Mouse (Mus musculus): ENCODE results near the gene Bnip3. TPM values are rescaled to one million over a fixed set of nuclear protein-coding genes. Genes with fewer than 3 reads are reported as not detected.
A peak's percentile ranks its signal among the peaks of the same experiment; 100 is the strongest.

Gene Bnip3
- total RNA-seq (2021), result 100 to 1,000 TPM; 147 to 366 TPM
- long read RNA-seq, experiment 1, transcript Bnip3-201 (6 exons, 1,756 nt), result major isoform, 485 of 520 reads
- long read RNA-seq, experiment 1, partial matches to known transcripts, result 16 of 520 reads
- long read RNA-seq, experiment 1, other reads (novel, unspliced or antisense), result 18 of 520 reads
- long read RNA-seq, experiment 2, transcript Bnip3-201 (6 exons, 1,756 nt), result major isoform, 77 of 84 reads
- long read RNA-seq, experiment 2, partial matches to known transcripts, result 3 of 84 reads
- long read RNA-seq, experiment 2, other reads (novel, unspliced or antisense), result 3 of 84 reads

DNA sequence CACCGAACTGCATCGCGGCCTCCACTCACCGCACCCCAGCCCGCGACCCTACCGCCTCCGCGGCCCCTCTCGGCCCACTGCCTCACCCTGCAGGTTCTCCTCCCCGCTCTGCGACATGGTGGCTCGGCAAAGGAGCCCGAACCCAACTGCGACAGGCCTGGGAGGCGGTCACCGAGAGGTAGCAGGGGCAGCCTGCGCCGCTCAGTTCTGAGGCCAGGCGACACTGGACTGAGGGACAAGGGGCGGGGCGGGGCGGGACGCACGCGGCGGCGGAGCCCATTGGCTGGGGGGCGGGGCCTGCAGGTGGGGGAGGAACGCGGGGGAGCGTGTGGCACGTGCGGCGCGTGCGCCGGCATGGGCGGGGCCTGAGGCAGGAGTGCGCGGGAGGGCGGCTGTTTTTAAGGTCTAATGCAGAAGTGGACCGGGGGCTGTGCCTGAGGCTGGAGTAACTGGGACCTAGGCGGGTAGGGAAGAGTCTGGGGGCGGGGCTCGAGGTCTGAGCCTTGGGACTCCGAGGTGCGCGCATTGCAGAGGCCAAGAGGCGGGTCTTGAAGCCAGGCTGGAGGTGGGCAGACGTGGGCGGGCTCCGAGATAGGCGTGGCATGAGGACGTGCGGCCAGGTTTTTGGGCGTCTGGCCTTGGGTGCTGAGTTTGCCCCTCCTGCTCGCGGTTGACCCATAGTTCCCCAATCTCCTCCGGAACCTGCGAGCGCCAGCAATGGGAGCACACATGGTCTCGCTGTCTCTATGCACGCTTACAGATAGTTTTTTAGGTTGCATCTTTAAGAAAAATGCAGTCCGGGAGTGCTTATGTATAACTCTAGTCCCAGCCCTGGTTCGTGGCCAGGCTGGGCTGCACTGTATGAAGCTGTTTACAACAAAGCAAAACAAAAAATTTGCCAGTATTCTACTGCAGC is at the start of gene Bnip3:
Gene Bnip3 (minus strand): TSS at position 243 of the 916 bp plus-strand sequence.
- DNase-seq, result peak; percentile 94 to 97

DNA sequence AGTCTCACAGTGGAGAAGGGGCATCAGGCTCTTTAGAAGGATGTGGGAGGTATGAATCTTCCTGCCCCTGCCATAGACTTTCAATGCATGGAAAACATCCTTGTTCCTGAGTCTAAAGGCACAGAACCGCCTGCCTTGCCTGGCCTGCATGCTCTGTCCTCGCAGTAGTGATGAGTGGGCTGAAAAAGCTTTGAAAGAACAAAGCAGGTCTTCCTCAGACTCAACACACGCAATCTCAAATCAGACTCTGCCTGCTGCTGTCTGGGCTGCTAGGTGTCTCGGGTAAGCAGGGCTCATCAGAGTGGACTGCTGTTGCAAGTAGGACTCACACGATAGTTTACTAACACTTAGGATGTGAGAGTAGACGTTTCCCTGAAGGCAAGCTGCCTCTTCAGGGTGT is 47.8 kb upstream of the Bnip3 start:
- DNase-seq, result no peak

DNA sequence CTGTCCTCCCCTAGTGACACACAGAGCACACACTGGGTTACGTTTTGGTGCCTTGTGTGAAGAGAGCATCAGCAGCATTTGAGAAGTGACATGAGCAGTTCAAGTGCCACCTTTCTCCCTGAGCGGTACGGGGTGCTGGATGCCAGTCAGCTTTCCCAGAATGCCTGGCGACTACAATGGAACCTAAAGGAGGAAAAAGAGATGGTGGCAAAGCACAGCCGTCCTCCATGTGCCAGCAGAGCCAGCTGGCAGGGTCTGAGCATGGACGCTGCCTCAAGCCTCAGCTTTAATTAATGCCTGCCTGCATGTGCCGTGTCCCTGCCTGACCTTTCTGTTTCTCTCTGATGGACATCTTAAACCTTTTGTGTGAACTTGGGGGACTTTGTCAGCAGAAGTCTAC is 46.5 kb upstream of the Bnip3 start:
- no peak for DNase-seq

DNA sequence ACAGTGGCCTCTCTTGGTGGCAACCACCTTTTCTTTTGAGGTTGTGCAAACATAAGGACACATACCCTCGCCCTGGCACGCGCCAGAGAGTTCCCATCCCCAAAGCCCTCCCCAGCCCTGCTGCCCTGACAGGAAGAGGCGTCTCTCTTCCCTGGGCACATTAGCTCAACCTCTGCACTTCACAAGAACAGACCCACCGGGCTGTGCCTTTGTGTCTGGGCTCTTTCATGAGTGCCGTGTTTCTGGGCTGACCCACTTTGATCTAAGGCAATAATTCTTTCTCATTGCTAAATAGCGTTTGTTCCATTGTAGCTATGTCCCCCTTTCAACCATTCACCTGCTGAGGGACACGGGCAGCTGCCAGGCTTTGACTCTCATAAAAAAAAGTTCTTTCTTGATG is 39.0 kb upstream of the Bnip3 start:
- DNase-seq, result no peak

DNA sequence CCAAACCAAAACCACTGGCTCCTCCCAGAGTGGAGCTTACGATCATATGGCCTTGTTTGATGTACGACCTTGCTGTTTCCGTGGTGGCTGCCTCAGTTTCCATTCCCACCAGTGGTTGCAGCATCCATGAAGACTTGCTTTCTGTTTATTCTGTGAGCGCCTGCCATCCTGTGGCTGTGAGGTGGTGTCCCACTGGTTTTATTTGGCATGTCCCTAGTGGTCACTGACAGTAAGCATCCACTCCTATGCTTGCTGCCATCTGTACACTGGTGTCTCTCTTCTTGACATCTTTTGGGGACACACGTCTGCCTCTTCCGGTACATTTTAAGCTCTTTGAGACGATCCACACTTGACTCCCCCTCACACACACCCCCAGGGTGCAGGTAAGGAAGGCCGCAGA is 38.4 kb upstream of the Bnip3 start:
- no peak for DNase-seq

DNA sequence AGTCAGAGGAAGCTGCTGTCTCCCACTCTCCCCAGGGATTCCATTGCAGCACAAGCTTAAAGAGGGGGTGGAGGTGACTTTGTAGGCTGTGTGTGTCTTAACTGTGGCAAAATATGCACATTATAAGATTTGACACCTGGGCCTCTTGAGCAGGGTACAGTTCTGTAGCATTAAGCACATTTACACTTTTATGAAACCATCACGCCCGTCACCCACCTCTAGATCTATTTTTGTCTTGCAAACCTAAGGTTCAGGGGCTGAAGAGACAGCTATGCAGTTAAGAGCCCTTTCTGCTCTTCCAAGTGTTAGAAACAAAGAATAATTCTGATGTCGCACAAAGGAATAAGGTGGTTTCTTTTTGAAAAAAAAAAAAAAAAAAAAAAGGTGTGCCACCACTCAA is 36.3 kb upstream of the Bnip3 start:
- no peak for DNase-seq

DNA sequence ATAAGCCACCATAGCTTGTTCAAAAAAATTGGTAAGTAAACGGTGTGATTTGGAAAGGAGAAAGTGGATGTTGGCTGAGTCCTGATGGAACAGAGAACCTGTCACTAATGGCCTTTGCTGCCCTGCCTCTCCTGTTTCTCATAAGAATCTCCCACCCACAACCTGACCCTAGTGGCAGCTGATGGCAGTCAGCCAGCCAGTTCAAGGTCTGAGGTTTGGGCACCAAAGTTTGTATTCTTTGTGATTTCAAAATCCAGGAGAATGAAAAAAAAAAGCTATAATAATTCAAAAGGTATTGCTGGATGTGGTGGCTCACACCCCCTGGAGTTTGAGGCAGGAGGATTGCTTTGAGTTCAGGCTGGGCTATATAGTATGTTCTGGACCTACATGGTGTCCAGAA is 33.0 kb upstream of the Bnip3 start:
- peak; percentile 37 to 64 for DNase-seq

DNA sequence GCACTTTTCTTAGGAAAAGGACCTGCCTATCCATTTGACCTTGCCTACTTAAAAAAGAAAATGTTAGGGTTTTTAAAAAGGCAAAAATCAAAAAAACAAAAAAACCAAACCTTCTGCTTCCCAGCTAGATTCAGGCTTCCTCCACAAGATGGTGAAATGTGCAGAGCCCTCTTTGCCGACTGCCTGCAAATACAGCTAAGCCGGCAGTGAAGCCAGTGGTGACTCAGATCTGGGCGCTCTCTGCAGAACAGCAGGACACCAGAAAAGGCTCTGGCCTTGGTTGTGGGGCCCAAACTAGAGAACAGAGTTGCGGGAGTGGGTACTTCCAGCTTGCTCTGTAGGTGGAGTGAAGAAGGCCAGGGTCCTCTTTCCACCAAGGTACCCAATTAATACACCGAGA is 32.3 kb upstream of the Bnip3 start:
- peak; percentile 63 to 68 for DNase-seq

DNA sequence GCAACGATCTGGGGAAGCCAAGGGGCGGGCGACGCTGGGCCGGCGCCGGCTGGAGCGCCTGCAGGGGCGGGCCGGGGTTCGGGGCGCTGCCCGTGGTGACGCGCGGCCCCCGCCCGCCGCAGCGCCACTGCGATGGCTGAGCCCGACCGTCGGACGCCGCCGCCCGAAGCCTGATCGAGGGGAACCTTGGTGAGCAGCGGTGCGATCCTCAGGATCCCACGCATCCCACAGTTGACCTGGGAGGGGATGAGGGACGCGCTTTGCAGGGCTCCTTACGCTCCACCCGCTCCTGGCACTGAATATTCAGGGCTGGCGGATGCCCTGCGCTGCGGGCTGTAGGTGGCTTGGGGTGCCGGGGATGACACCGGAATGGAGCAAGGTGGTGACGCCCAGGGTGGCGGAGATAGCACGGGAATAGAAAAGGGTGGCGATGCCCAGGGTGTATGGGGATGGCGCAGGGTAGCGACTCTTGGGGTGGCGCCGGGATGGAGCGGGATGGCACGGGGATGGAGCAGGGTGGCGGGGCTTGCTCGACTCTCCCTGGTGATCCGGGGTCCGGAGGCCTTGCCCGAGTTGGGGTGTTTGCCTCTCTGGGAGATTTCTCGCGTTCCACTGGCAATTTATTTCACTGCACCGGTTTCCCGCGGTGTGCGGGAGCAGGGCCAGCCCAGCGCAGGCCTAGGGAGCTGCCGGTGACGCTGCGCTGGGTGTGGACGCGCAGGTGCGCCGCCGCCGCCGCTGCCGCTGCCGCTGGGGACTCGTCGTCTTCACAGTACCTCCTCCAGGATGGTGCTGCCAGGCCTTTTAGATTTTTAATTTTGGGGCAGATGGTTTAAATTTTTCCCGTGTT is 31.5 kb upstream of the Bnip3 start, which contains the start of gene Jakmip3:
Gene Jakmip3 (plus strand): TSS at position 119 of the 850 bp plus-strand sequence.
- DNase-seq, result peak; percentile 25 to 45

DNA sequence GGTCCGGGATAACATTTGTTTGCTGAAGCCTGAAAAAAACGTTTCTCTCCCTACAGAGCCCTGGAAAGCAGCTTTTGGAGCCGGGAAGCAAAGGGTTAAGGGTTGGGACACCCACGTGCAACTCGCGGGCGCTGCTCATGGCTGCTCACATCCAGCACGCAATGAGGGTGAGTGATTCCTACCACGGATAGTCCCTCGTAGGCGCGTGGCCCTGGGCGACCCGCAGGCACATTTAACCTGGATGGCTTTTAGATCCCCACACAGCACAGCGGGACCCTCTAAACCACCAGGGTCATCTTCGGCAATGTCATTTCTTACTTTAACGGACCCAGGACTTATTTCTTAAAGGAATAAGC is 30.9 kb upstream of the Bnip3 start:
- DNase-seq, result peak; percentile 32 to 39

DNA sequence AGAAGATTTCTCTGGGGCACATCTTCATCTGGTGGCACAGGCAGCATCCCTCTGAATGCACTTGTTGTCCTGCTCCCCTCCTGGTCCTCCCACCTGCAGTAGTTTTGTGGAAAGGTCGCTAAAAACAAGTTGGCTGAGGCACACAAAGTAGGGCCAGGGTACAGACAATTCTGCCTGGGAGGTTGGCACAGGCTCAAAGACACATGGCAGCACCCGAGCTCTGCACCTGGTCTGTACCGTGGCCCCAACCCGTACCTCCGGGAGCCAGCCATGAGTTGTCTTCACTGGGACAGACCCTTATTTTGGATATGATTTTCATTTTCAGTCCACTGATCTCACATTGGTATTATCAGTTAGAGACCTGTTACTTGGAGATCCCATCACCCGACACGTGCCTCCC is 29.7 kb upstream of the Bnip3 start:
- no peak for DNase-seq

DNA sequence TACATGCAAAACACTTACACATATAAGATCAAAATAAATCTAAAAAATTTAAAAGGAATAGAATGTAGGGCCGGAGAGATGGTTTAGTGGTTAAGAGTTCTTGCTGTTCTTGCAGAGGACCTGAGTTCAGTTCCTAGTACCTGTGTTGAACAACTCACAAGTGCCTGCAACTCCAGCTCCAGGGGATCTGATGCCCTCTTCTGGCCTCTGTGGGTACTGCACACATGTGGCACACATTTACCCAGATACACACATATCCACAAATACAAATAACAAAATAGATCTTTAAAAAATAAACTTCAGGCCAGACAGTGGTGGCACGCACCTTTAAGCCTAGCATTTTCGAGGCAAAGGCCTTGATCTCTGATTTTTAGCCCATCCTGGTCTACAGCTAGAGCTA is 25.2 kb upstream of the Bnip3 start:
- DNase-seq, result no peak

DNA sequence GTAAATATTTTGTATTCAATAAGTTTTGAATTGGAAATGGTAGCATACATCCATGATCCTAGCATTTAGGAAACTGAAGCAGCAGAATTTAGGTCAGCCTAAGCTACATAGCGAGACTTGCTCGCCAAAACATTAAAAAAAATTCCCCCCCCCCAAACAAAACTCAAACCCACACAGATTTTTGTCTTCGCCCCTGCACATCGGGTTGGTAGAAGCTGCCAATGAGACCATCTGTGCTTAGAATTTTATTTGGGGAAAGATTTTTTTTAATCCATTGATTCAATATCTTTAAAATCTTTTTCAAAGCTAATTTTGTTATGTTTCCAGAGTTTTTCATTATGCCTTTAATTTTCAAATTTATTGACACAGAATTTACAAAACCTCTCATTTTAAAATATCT is 19.1 kb upstream of the Bnip3 start:
- DNase-seq, result no peak

DNA sequence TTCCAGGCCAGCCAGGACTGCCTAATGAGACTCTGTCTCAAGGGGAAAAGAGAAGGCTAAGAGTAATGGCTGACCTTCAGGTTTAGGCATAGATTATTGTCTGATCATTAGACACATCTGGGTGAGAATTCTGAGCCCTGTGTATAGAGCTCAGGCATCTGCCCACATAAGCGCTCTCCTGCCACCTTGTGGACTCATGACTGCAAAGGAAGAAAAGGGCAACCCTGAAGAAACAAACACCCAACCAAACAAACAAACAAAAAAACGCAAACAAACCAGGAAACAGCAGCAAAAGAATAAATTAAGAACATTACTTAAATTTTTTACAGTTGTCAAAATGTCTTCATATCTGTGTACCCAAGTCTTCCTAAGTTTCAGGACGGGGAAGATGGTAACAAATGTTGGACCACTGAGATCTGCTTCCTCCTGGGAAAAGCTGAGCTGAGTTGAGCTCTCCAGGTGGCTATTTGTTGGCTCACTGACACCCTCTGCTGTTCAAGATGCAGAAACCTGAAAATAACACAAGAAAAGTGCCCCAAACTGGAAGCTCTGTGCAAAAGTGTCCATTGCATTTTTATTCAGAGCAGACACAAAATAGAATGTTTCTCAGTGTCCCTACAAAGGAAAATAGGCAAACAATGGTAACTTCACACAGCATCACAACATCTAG is 14.6 kb upstream of the Bnip3 start:
- peak; percentile 57 to 60 for DNase-seq

DNA sequence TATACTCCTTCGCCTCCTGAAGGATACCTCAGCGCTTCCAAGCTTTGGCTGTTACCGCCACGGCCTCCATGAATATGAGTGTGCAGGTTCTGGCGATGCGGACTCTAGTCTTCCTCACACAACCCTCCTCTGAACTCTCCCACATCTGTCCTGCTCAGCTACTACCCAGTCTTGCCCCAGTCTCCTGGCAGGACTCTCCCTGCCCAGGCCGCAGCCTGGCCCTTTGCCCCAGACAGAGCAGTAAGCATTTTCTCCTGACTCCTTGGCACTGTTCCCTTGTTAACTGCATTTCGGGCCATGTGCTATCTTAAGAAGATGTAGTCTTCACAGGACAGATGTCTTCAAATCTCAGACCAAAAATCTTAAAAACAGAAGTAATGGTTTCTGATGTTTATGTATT is 12.3 kb upstream of the Bnip3 start:
- peak in 1 of 2 experiments; percentile 34 for DNase-seq

DNA sequence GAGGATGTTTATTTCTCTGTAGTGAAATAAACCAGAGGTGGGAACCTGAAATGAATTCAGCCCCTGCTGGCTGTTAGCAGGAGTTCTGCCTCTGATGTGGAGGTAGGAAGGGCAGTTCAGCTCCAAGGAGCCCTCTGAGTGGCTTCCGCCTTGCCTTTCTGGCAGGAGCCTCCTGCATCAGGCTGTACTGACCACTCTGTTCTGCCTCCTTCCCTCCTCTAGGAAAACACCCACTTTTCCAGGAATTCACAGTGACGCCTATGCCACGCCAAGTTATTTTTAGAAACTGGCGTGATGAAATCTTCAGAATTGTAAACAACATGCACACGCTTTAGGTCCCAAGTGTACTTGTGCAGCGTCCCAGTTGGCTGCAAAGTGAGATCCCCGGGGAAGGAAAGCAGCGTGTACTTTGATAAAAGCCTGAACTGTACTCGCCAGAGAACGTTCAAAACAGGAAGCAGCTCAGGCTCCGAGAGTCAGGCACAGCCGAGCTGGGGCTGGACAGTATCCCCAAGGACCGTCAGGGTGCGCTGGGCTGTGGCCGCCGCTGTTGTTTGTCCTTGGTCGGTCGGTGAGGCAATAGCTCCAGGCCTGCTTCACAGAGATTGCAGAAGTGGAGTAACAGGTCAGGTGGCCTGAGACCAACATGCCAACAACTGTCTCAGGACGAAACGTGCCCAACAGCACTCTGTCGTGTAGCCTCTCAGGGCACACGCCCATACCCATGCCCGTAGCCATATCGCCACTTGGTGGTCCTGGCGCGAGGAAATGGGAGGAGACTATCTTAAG is 10.0 kb upstream of the Bnip3 start:
- DNase-seq, result peak; percentile 87 to 90

DNA sequence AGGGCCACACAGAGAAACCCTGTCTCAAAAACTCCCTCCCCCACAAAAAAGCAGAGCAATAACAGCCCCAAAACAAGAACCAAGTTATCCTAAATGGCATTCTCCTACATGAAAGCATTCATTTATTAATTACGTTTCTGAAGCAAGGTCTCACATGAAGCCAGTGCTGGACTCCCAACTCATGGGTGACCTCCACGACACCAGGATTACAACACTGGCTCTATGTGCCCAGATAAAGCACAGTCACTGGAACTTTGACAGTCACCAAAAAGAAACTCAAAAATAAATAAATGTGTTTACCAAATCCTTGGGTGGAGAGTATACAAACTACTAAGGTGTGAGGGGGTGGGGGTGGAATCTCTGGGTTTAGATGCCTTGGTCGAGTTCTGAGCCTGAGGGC is 4.3 kb upstream of the Bnip3 start:
- DNase-seq, result peak; percentile 18 to 53

DNA sequence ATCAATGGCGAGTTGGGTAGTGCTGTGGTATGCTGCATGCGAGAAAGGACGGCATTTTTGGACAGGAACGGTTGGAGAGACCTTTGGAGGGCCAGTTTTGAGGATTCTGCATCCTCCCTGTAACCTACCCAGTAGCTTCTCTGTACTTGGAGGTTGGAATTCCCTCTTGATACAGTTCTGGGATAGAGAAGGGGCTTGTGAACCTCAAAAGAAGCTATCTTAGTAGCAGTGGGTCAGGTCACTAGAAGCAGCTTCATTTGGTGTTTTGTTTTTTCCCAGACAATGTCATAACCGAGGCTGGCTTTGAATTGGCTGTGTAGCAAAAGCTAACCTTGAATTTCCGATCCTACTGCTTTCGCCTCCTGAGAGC is 859 bp upstream of the Bnip3 start:
- no peak for DNase-seq

DNA sequence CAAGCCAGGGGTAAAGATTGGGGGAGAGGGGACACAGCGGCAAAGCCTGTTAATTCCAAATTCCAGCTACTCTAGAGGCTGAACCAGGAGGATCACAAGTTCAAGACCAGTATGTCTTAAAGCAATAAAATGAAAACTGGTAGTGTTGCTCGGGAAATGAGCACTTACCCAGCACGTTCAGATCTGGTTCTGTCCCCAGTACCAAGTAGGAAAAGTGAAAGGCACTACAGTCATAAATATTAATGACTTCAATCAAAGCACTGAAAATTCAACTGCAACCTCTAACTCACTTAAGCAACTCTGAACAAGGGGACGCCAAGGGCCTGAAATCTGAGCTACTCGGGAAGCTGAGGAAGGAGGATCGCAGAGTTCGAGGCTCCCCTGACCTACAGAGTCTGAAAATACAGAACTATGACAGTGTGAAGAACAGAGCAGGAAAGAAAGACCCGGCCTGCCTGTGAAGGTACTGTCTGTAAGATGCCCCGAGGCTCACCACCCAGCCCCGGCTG is 497 bp downstream of the Bnip3 start:
- no peak for DNase-seq

DNA sequence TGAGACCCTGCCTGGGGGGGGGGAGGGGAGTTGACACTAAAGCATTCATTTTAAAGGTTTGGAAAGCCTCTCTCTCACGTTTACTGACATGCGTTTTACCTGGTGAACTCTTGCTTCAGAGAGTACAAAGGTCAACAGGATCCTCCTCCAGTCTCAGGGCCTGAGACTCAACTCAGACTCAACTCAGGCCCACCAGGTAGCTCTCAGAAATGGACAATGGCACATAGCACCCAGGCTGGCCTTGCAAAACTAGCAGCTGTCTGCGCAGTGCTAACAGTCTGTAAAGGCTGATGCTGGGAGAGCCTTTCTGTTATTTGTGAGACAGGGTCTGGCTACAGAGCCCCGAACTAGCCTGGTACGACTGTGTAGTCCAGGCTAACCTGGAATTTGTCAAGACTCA is 1.3 kb downstream of the Bnip3 start:
- no peak for DNase-seq

DNA sequence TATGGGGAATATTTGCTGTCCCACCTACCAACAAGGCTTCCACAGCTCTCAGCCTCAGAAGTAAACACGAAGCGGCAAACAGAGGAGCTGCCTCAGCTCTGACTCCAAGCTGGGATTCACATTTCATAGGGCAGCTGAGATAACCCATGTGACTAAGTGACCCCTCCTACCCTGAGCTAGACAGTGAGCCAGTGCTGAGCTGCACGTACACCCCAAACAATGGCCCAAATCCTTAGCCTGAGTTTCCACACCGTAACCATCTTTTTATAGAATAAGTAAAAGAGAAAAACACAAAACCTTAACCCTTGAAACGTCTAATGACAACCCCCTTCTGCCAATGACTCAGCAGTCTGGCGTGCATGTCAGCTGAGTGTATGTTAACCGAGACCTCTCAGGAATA is 2.3 kb downstream of the Bnip3 start:
- peak; percentile 61 to 65 for DNase-seq
